Mouse (Mus musculus) liver, adult 2 months (tissue): ENCODE results near the gene Galnt2. TPM values are rescaled to one million over a fixed set of nuclear protein-coding genes. Genes with fewer than 3 reads are reported as not detected.
A peak's percentile ranks its signal among the peaks of the same experiment; 100 is the strongest.

Experiments
- DNase-seq: peaks from one replicate; pipeline ENCODE4 v3.0.0-alpha.2; 2011; ENCODE audit warnings: low read depth, low spot score; ENCODE audit errors: extremely low read depth
- H3K27ac ChIP-seq: fragments of 200-500 bp; replicated peaks from 2 replicates; pipeline ENCODE4 v1.5.1; 2012; ENCODE audit warnings: low read depth, mild to moderate bottlenecking, control low read depth, inconsistent platforms, low read length; ENCODE audit not compliant: insufficient read depth
- H3K27me3 ChIP-seq: fragments of 200-500 bp; 2 replicates; pipeline ENCODE4 v1.6.1; 2012; ENCODE audit warnings: mild to moderate bottlenecking, moderate library complexity, low read length, inconsistent platforms; ENCODE audit not compliant: control insufficient read depth, insufficient read depth
- H3K36me3 ChIP-seq: fragments of 200-500 bp; 2 replicates; pipeline ENCODE4 v1.6.1; 2012; ENCODE audit warnings: low read length, inconsistent platforms; ENCODE audit not compliant: control insufficient read depth, insufficient read depth
- H3K4me1 ChIP-seq: fragments of 200-500 bp; 2 replicates; pipeline ENCODE4 v1.6.1; 2011; ENCODE audit warnings: low read length; ENCODE audit not compliant: control insufficient read depth, insufficient read depth
- H3K4me3 ChIP-seq: fragments of 200-500 bp; 2 replicates; pipeline ENCODE4 v1.5.1; 2011; ENCODE audit warnings: low read depth, mild to moderate bottlenecking, control low read depth, low read length, moderate library complexity; ENCODE audit not compliant: insufficient read depth
- H3K79me2 ChIP-seq: fragments of 200-500 bp; 2 replicates; pipeline ENCODE4 v1.6.1; 2012; ENCODE audit warnings: inconsistent platforms, mild to moderate bottlenecking, low read length, moderate library complexity; ENCODE audit not compliant: control insufficient read depth, insufficient read depth
- H3K9ac ChIP-seq: fragments of 200-500 bp; 2 replicates; pipeline ENCODE4 v1.6.1; 2012; ENCODE audit warnings: low read depth, mild to moderate bottlenecking, control low read depth, inconsistent platforms, low read length
- CTCF ChIP-seq: fragments of 200-500 bp; IDR thresholded peaks from 2 replicates; pipeline ENCODE4 v1.5.1; 2011; ENCODE audit warnings: low read depth, low read length, control low read depth
- POLR2A ChIP-seq: fragments of 200-500 bp; IDR thresholded peaks from 2 replicates; pipeline ENCODE4 v1.6.1; 2011; ENCODE audit warnings: low read length, control low read depth; ENCODE audit not compliant: insufficient read depth; ENCODE audit errors: extremely low read depth
- WGBS: fragments of 180-500 bp; shearing (Covaris S2); methylation state at CpG from one replicate; pipeline ENCODE4 v1.1.7; 2018; 5-methylcytosine and 5-hydroxymethylcytosine counted together
- polyA plus RNA-seq: library from polyadenylated mRNA; depleted of rRNA; stranded (reverse); fragments of >200 nt; gene quantifications from 2 replicates; pipeline ENCODE4 v1.2.3, GENCODE M21; 2012
- total RNA-seq: library from RNA; depleted of rRNA; stranded (reverse); fragments of >200 nt; gene quantifications from 2 replicates; pipeline ENCODE4 v1.2.3, GENCODE M21; 2014

Galnt2 gene
- total and polyA plus RNA-seq, 2 experiments: 7.3 to 9.3 TPM

DNA sequence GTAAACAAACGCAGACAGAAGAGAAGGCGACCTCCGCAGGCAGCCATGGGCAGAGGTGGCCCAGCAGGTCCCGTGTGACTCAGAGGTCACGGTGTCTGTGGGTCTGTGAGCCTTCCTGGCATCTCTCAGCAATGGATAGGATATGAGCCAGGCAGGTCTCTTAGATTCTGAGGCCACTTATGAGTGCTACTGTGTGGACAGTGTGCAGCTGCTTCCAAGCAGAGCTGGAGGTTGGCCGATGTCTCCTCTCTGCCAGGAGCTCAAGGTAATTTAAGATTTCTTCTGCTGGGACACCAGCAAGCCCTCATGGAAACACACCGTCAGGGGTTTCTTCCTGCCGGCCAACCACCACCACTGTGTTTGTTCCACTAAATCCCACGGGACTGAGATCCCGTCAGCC lies 76.5 kb downstream of the Galnt2 start:
- no peaks in the 10 kb centered on the region for H3K36me3 ChIP-seq
- DNase-seq: no peak

GRCm38 (mm10) chr8:124310509-124310908 lies 79.3 kb downstream of the Galnt2 start:
- Histone ChIP-seq H3K9ac (no peak overlapping the region), H3K4me1 (peaks cover 11% of the 10 kb centered on the region), H3K4me3 (no peak overlapping the region), H3K36me3 (no peaks in the 10 kb centered on the region), H3K27ac (no peak overlapping the region), H3K79me2 (peaks cover 15% of the 10 kb centered on the region; the same call in 1 of the 2 replicates), H3K27me3 (no peaks in the 10 kb centered on the region)
- peak; percentile 81 for DNase-seq
- 57% methylated on average over 13 of the region's 13 CpGs for WGBS
- TF ChIP-seq POLR2A (no peak), CTCF (no peak)

More for the DNA sequence above, 76.5 kb downstream of the Galnt2 start:
- Histone ChIP-seq H3K4me1 (peaks cover 5% of the 10 kb centered on the region), H3K27me3 (no peaks in the 10 kb centered on the region), H3K27ac (no peak overlapping the region), H3K4me3 (no peak overlapping the region), H3K79me2 (peaks cover 14% of the 10 kb centered on the region; the same call in 1 of the 2 replicates), H3K9ac (no peak overlapping the region)
- 93% methylated on average over 10 of the region's 10 CpGs for WGBS
- TF ChIP-seq POLR2A (no peak), CTCF (no peak)

- H3K27ac ChIP-seq: no peak overlapping the region
- WGBS: 20% methylated on average over 6 of the region's 6 CpGs
- no peaks in the 10 kb centered on the region for H3K27me3 ChIP-seq
- H3K79me2 ChIP-seq: peaks cover 15% of the 10 kb centered on the region; the same call in 1 of the 2 replicates
- TF ChIP-seq POLR2A: no peak
- TF ChIP-seq CTCF: no peak
- no peak overlapping the region for H3K4me3 ChIP-seq
- peak; percentile 93 for DNase-seq
- peaks cover 11% of the 10 kb centered on the region for H3K4me1 ChIP-seq
- H3K36me3 ChIP-seq: no peaks in the 10 kb centered on the region
- no peak overlapping the region for H3K9ac ChIP-seq
These were observed 79.9 kb downstream of the Galnt2 start for GRCm38 (mm10) chr8:124311111-124311510.

GRCm38 (mm10) chr8:124311723-124312122 lies 80.5 kb downstream of the Galnt2 start:
- H3K9ac ChIP-seq: no peak overlapping the region
- H3K4me1 ChIP-seq: peaks cover 11% of the 10 kb centered on the region
- no peaks in the 10 kb centered on the region for H3K36me3 ChIP-seq
- 96% methylated on average over 17 of the region's 17 CpGs for WGBS
- no peak overlapping the region for H3K27ac ChIP-seq
- H3K27me3 ChIP-seq: no peaks in the 10 kb centered on the region
- no peak for DNase-seq
- no peak overlapping the region for H3K4me3 ChIP-seq
- TF ChIP-seq CTCF (no peak), POLR2A (no peak)
- peaks cover 15% of the 10 kb centered on the region; the same call in 1 of the 2 replicates for H3K79me2 ChIP-seq

GRCm38 (mm10) chr8:124312228-124312627 lies 81.0 kb downstream of the Galnt2 start:
- TF ChIP-seq POLR2A (no peak), CTCF (no peak)
- Histone ChIP-seq H3K79me2 (peaks cover 15% of the 10 kb centered on the region; the same call in 1 of the 2 replicates), H3K27me3 (no peaks in the 10 kb centered on the region), H3K9ac (no peak overlapping the region), H3K27ac (no peak overlapping the region), H3K36me3 (no peaks in the 10 kb centered on the region), H3K4me3 (no peak overlapping the region), H3K4me1 (peaks cover 13% of the 10 kb centered on the region)
- DNase-seq: no peak
- 96% methylated on average over 10 of the region's 10 CpGs for WGBS

- H3K36me3 ChIP-seq: no peaks in the 10 kb centered on the region
- DNase-seq: peak; percentile 38
- H3K79me2 ChIP-seq: peaks cover 15% of the 10 kb centered on the region; the same call in 1 of the 2 replicates
- H3K27me3 ChIP-seq: no peaks in the 10 kb centered on the region
- 43% methylated on average over 10 of the region's 10 CpGs for WGBS
- H3K4me1 ChIP-seq: peaks cover 14% of the 10 kb centered on the region
- no peak overlapping the region for H3K9ac ChIP-seq
- no peak overlapping the region for H3K27ac ChIP-seq
- TF ChIP-seq CTCF: peak; percentile 48
- TF ChIP-seq POLR2A: no peak
- H3K4me3 ChIP-seq: no peak overlapping the region
These were observed 83.6 kb downstream of the Galnt2 start for GRCm38 (mm10) chr8:124314803-124315202.
